Mouse (Mus musculus) bone marrow, adult 2 months (tissue): ENCODE results near the gene Olfr649. TPM values are rescaled to one million over a fixed set of nuclear protein-coding genes. Genes with fewer than 3 reads are reported as not detected.

Experiments used
- H3K27ac ChIP-seq: fragments of 200-500 bp; 2 replicates; pipeline ENCODE4 v1.5.1; 2012; ENCODE audit warnings: low read depth, mild to moderate bottlenecking, control low read depth, inconsistent platforms, low read length; ENCODE audit not compliant: control insufficient read depth, poor library complexity, insufficient read depth
- H3K4me1 ChIP-seq: fragments of 200-500 bp; 2 replicates; pipeline ENCODE4 v1.6.1; 2011; ENCODE audit warnings: low read length; ENCODE audit not compliant: control insufficient read depth, insufficient read depth
- H3K4me3 ChIP-seq: fragments of 200-500 bp; replicated peaks from 2 replicates; pipeline ENCODE3; 2011; ENCODE audit warnings: mild to moderate bottlenecking, low read depth, low read length, control low read depth; ENCODE audit not compliant: control insufficient read depth
- CTCF ChIP-seq: fragments of 200-500 bp; IDR thresholded peaks from 2 replicates; pipeline ENCODE4 v1.5.1; 2011; ENCODE audit warnings: low read length, control low read depth; ENCODE audit not compliant: control insufficient read depth, insufficient read depth
- POLR2A ChIP-seq: fragments of 200-500 bp; IDR thresholded peaks from 2 replicates; pipeline ENCODE4 v1.6.1; 2011; ENCODE audit warnings: low read depth, mild to moderate bottlenecking, control low read depth, low read length, borderline replicate concordance; ENCODE audit not compliant: control insufficient read depth
- WGBS: fragments of 180-500 bp; shearing (Covaris S2); methylation state at CpG from one replicate; pipeline ENCODE4 v1.1.7; 2018; 5-methylcytosine and 5-hydroxymethylcytosine counted together
- polyA plus RNA-seq: library from polyadenylated mRNA; stranded (reverse); fragments of >200 nt; gene quantifications from 2 replicates; pipeline ENCODE4 v1.2.4, GENCODE M21; 2011; ENCODE audit warnings: low replicate concordance; ENCODE audit not compliant: missing spikeins, insufficient read depth, insufficient read length

The Olfr649 gene
- polyA plus RNA-seq, 1 experiment = not detected

- 10% methylated on average over 6 of the region's 6 CpGs for WGBS
- Histone ChIP-seq H3K4me3 (no peak overlapping the region), H3K4me1 (peaks cover 2% of the 10 kb centered on the region; the same call in 1 of the 2 replicates), H3K27ac (no peak overlapping the region)
- TF ChIP-seq CTCF = no peak
These were observed 28.7 kb downstream of the Olfr649 start for GRCm38 (mm10) chr7:104167105-104167504.

DNA sequence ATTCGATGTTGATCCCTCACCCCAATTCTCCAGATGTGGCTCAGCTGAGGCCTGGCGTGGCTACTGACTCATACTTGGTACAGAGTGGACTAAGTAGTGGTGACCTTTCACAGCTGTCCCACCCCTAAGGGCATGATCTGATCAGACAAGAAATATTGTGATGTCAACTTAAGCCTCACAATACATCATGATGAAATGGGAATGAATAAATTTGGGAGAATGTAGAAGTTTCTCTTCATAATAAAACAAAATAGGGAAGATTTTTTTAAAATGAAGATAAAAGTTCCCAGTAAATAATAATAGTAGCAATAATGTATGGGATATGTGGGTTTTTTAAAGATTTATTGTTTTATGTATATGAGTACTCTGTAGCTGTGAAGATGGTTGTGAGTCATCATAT, 45.3 kb downstream of the Olfr649 start, which contains the start of gene Ubqlnl:
Gene Ubqlnl, minus strand, starts transcription at position 101 of the 400 bp plus-strand sequence.
- WGBS = 85% methylated on average over 2 of the region's 2 CpGs
- Histone ChIP-seq H3K27ac (no peak within 1 kb of the TSS), H3K4me1 (no peaks in the 10 kb centered on the region), H3K4me3 (no peak within 1 kb of the TSS)
- TF ChIP-seq POLR2A = no peak

DNA sequence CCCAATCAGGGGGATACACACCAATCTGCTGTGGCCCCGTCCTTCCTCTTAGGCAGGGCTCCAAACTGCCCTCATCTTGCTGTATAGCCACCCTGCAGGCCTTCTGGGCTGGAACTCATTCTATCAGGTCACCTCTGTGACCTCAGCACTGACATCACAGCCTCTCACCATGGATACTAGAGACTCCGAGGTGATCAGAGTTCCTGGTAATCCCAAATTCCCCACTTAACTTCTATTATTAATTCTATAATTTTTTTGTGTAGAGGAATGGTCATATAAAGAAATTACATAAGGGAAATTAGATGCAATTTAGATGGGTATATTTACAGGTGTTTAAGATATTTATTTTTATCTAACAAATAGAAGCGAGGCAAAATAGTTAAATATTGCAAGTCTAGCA, 52.6 kb downstream of the Olfr649 start, which contains the start of gene Ubqln3:
Gene Ubqln3, minus strand, starts transcription at position 101 of the 400 bp plus-strand sequence.
- no peak within 1 kb of the TSS for H3K4me3 ChIP-seq
- TF ChIP-seq CTCF (no peak), POLR2A (no peak)
- WGBS = 77% methylated on average over 3 of the region's 3 CpGs
- H3K4me1 ChIP-seq = no peaks in the 10 kb centered on the region
- H3K27ac ChIP-seq = no peak within 1 kb of the TSS

Other genes starting within 250 kb of the Olfr649 start
- gene Olfr635, start 224.8 kb downstream of the Olfr649 start, polyA plus RNA-seq = not detected in 2 replicates
- gene Olfr638, start 197.2 kb downstream of the Olfr649 start, polyA plus RNA-seq = not detected in 2 replicates
- not detected in 2 replicates for gene Olfr639, start 178.7 kb downstream of the Olfr649 start, polyA plus RNA-seq
- not detected in 2 replicates for gene Olfr640, start 170.4 kb downstream of the Olfr649 start, polyA plus RNA-seq
- gene Olfr641, start 160.5 kb downstream of the Olfr649 start, polyA plus RNA-seq = not detected in 2 replicates
- 0.29 TPM in 1 of 2 replicates, not detected in the other for gene Olfr642, start 143.3 kb downstream of the Olfr649 start, polyA plus RNA-seq
- gene 4930516K23Rik, start 134.5 kb downstream of the Olfr649 start, polyA plus RNA-seq = not detected in 2 replicates
- gene Olfr644, start 124.1 kb downstream of the Olfr649 start, polyA plus RNA-seq = not detected in 2 replicates
- not detected in 2 replicates for gene Olfr645, start 110.5 kb downstream of the Olfr649 start, polyA plus RNA-seq
- gene Olfr646, start 91.1 kb downstream of the Olfr649 start, polyA plus RNA-seq = not detected in 2 replicates
- not detected in 2 replicates for gene Ubqln5, start 66.2 kb downstream of the Olfr649 start, polyA plus RNA-seq
- gene Olfr643, start 58.6 kb downstream of the Olfr649 start, polyA plus RNA-seq = not detected in 2 replicates
- not detected in 2 replicates for gene Ubqln3, start 52.7 kb downstream of the Olfr649 start, polyA plus RNA-seq
- gene Ubqlnl, start 45.4 kb downstream of the Olfr649 start, polyA plus RNA-seq = not detected in 2 replicates
- gene Olfm5, start 31.2 kb downstream of the Olfr649 start, polyA plus RNA-seq = not detected in 2 replicates
- gene Olfr648, start 12.6 kb downstream of the Olfr649 start, polyA plus RNA-seq = not detected in 2 replicates
- 2.4 and 6.1 TPM in 2 replicates for gene Trim6, start 22.8 kb upstream of the Olfr649 start, polyA plus RNA-seq
- gene Trim34a, start 48.5 kb upstream of the Olfr649 start, polyA plus RNA-seq = 10.6 and 18.7 TPM in 2 replicates
- 2.1 and 5.3 TPM in 2 replicates for gene Trim5, start 92.1 kb upstream of the Olfr649 start, polyA plus RNA-seq
- 57.3 and 112 TPM in 2 replicates for gene Trim12a, start 119.5 kb upstream of the Olfr649 start, polyA plus RNA-seq
- gene Trim34b, start 133.5 kb upstream of the Olfr649 start, polyA plus RNA-seq = not detected in 2 replicates
- gene Trim12c, start 157.4 kb upstream of the Olfr649 start, polyA plus RNA-seq = 11.9 and 12.3 TPM in 2 replicates
- 12.8 and 49.8 TPM in 2 replicates for gene Trim30b, start 173.9 kb upstream of the Olfr649 start, polyA plus RNA-seq
- gene Trim30c, start 204.9 kb upstream of the Olfr649 start, polyA plus RNA-seq = 1.8 TPM in 1 of 2 replicates, not detected in the other